Mouse (Mus musculus): ENCODE measurements at regions not wholly inside any gene's neighbourhood (a gene's known extent, or its start where the extent isn't known, plus 50 kb on each side); places are given as distances from the start of the nearest gene placed in this dataset.

DNA sequence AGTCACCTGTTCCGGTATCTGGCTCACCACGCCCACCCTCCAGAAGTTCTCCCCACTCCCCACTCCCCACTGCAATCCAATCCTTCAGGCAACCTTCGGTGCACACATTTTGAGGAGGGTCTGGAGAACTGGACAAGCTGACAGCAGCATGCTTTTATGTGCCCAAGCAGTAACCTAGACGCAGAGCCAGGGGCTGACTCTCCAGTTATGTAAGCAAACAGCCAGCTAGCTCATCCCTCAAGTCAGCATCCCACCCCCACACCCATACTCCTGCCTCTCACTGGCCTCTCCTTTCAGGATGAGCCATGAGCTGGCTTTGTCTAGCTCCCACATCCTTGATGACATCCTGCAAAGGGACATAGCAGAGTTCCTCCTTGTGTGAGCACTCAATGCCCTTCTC lies 142.8 kb upstream of the Cadm1 start:
- intact Hi-C loops (cut with DNase I), result no loop called here
- TF ChIP-seq CTCF (IDR thresholded peaks at IDR 0.05), result no peak
- H3K27ac ChIP-seq, result peak overlapping the region; percentile 55
- no peak overlapping the region for H3K4me3 ChIP-seq
- peak; percentile 28 to 52 for DNase-seq (ENCODE audit: extremely low spot score in 1 of 2, low spot score in 2 of 2)

DNA sequence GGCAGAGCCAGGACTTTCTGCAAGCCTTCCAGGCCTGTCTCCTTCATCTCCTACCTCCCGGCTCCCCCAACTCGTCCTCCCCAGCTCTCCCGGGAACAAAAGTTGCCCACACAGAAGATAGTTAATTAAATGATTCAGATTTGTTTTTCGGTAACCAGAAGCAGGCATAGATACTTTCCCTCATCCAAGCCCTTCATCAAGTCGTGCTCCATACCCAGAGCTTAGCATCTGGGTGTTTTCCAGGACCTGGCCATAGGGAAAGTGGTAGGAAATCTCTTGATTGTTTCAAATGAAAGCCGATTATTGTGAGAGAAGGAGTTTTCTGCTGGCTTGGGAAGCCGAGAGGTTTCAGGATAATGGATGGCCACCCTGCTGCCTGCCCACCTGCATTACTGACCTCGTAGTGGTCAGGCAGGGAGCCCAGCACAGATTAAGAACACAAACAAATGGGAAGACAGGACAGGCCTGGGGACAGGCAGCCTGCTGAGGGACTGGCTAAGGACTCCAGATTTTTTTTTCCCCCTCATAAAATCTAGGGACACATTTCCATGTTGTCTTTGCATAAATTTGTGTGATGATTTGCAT lies 142.2 kb upstream of the Cadm1 start:
- TF ChIP-seq CTCF (IDR thresholded peaks at IDR 0.05), result no peak
- peak overlapping the region; percentile 55; the same call in 1 of the 2 replicates for H3K27ac ChIP-seq
- DNase-seq (ENCODE audit: extremely low spot score in 1 of 2, low spot score in 2 of 2), result no peak
- intact Hi-C loops (cut with DNase I), result no loop called here
- H3K4me3 ChIP-seq, result no peak overlapping the region

DNA sequence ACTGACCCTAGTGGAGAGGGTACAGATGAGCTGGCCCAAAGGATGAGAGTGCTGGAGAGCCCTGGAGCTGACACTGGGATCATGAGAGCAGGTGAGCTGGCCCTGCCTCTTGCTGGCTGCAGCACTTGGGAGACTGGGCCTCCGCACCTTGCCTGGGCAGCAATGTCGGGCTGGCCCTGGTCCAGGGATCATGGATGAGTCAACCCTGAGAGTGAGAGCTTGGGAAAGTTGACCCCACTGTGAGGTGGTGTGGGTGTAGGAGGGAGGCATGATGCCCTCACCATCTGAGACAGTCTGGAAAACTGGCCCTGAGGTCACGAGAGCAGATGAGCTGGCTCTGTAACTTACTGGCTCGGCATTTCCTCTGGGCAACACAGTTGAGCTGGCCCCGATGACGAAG lies 140.1 kb upstream of the Cadm1 start:
- DNase-seq (ENCODE audit: extremely low spot score in 1 of 2, low spot score in 2 of 2), result no peak
- H3K4me3 ChIP-seq, result no peak overlapping the region
- intact Hi-C loops (cut with DNase I), result no loop called here
- no peak overlapping the region for H3K27ac ChIP-seq
- no peak for TF ChIP-seq CTCF (IDR thresholded peaks at IDR 0.05)

DNA sequence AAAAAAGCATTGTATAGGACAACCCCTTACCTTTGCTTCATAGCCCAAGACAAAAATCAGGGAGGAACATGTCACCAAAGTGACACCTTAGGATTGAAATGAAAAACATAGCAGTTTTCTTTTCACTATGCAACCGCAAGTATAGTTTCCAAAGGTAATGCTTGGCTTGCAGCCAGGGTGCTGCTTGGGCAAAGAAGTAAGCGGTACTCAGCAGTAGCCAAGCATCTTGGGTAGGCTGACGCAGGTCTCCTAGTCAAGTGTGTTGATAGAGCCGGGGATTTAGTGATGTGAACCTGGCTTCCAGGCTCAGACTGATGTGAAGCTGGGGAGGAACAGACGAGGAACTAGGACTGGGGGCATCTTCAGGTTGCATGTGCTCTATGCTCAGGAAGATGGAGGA lies 138.3 kb upstream of the Cadm1 start:
- intact Hi-C loops (cut with DNase I), result no loop called here
- DNase-seq (ENCODE audit: extremely low spot score in 1 of 2, low spot score in 2 of 2), result no peak

DNA sequence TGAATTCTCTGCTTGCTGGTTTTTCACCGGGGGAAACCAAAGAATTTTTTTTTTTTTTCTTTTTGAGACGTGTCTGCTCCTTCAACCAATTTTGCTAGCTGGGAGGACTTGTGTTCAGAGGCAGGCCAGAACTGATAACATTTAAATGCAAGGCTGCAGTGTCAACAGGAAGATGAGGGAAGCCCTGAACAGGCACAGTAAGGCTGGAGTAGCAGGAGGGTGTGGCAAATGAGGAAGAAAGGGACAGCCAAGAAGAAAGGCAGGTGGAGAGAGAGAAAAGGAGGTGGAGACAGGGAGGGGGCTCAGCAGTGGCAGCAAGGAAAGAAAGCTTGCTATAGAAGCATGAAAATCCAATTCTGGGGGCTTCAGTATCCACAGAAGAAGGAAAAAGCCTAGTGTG lies 130.4 kb upstream of the Cadm1 start:
- intact Hi-C loops (cut with DNase I), result no loop called here
- no peak overlapping the region for H3K4me3 ChIP-seq
- no peak for TF ChIP-seq CTCF (IDR thresholded peaks at IDR 0.05)
- no peak for DNase-seq (ENCODE audit: extremely low spot score in 1 of 2, low spot score in 2 of 2)
- no peak overlapping the region for H3K27ac ChIP-seq

More for the DNA sequence above, 138.3 kb upstream of the Cadm1 start:
- H3K27ac ChIP-seq, result no peak overlapping the region
- no peak overlapping the region for H3K4me3 ChIP-seq
- TF ChIP-seq CTCF (IDR thresholded peaks at IDR 0.05), result no peak

DNA sequence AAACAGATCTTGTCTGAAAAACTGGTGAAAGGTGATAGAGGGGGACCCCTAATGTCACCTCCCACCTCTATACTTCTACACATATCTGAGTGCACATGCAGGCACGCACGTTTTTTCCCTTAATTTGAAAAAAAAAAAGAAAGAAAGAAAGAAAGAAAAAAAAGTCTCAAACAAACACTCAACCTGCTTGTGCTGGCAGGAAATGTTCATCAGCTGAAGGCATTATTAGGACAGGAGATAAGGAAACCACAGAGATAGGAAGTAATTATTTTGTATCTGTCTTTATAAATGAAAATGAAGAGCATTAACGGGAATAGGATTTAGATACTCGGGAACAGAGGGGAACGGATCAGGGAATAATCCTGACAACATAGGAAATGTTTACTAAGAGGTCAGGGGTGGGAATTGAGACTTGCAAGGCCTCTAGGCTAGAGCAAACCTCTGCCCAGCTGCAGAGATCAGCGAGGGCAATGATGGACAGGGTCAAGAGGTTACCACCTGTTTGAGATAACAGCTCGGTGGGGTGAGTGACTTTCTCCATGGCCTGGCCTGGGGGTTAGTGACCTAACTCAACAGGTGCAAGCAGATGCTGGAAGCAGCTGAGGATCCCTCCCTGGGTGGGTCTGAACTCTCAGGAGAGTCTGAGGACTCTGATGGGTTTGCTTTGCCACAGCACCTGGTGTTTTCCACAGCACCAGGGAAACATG lies 129.7 kb upstream of the Cadm1 start:
- Histone ChIP-seq H3K27ac (no peak overlapping the region), H3K4me3 (no peak overlapping the region)
- TF ChIP-seq CTCF (IDR thresholded peaks at IDR 0.05), result no peak
- intact Hi-C loops (cut with DNase I), result no loop called here
- DNase-seq (ENCODE audit: extremely low spot score in 1 of 2, low spot score in 2 of 2), result no peak

DNA sequence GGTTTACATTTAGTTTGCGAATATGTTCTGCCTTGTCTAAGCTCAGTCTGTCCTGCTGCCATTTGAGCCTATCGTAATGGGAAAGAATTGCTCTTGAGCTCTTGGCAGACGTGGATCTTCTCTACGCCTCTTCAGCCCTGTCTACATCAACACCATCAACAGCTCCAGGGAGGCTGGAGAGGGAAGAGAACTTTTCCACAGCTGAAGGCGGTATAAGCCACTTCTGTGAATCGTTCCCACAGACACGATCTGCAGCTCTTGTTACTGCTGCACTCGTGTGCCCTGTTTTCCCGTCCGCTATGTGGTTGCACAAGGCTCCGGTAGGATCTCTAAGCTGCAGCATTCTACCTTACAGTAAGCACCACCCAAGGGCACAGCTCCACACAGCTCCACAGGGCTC lies 128.5 kb upstream of the Cadm1 start:
- no peak for DNase-seq (ENCODE audit: extremely low spot score in 1 of 2, low spot score in 2 of 2)
- no peak overlapping the region for H3K27ac ChIP-seq
- no peak for TF ChIP-seq CTCF (IDR thresholded peaks at IDR 0.05)
- no peak overlapping the region for H3K4me3 ChIP-seq
- intact Hi-C loops (cut with DNase I), result no loop called here

DNA sequence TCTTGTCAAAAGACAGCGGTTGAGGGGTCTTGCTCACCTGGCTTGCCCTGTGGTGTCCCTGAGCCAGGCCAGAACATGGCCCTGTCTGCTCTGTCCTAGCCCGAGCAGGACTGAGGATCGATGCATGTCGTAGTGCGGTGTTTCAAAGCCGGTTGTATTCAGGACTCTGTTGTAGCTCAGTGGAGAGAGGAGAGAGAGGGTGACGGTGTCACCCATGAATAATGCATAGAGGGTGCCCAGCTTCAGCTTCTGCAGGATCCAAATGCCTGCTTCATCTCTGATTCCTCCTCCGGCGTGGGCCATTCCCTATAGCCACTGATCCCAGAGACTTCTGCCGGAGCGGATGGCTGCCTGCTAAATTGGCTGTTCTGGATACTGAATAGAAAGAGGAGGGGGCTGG lies 126.7 kb upstream of the Cadm1 start:
- intact Hi-C loops (cut with DNase I), result no loop called here
- DNase-seq (ENCODE audit: extremely low spot score in 1 of 2, low spot score in 2 of 2), result no peak
- no peak for TF ChIP-seq CTCF (IDR thresholded peaks at IDR 0.05)
- Histone ChIP-seq H3K27ac (no peak overlapping the region), H3K4me3 (no peak overlapping the region)

DNA sequence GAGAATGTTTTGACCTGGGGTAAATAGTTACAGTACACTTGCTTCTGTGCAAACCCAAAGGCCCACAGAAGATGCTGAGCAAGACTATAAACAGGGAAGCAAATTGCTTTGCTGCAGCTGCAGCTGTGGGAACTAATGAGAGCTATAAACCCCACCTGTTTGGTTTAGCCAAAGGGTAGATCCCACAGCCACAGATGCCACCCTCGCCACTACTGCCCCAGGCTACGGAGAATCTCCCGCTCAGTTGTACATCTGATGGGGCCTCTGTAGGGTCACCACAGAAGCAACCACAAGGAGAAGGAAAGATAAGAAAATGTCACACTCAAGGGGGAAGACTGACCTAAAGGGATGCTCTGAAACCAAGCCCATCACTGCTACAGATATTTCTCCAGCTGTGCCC lies 125.2 kb upstream of the Cadm1 start:
- no peak overlapping the region for H3K27ac ChIP-seq
- DNase-seq (ENCODE audit: extremely low spot score in 1 of 2, low spot score in 2 of 2), result no peak
- no peak for TF ChIP-seq CTCF (IDR thresholded peaks at IDR 0.05)
- intact Hi-C loops (cut with DNase I), result no loop called here
- H3K4me3 ChIP-seq, result no peak overlapping the region

DNA sequence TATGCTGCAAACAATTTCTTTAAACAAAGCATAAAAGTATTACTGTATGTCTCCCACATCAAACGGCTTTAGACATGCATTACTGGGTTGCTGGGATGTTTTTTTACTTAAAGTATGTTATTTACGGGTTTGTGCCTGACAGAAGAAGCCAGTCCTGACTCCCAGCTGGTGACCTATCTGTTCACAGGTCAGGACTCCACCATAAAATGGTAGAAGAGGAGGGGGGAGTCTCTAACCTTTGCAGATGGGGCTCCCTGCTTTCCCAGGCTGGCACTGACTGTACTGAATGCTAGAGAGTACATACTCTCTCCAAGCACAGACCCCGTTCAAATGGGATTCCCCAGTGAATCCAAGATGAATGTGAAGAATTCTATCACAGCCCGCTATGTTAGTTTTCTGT lies 124.4 kb upstream of the Cadm1 start:
- no peak for TF ChIP-seq CTCF (IDR thresholded peaks at IDR 0.05)
- no peak overlapping the region for H3K4me3 ChIP-seq
- intact Hi-C loops (cut with DNase I), result no loop called here
- no peak overlapping the region for H3K27ac ChIP-seq
- no peak for DNase-seq (ENCODE audit: extremely low spot score in 1 of 2, low spot score in 2 of 2)

DNA sequence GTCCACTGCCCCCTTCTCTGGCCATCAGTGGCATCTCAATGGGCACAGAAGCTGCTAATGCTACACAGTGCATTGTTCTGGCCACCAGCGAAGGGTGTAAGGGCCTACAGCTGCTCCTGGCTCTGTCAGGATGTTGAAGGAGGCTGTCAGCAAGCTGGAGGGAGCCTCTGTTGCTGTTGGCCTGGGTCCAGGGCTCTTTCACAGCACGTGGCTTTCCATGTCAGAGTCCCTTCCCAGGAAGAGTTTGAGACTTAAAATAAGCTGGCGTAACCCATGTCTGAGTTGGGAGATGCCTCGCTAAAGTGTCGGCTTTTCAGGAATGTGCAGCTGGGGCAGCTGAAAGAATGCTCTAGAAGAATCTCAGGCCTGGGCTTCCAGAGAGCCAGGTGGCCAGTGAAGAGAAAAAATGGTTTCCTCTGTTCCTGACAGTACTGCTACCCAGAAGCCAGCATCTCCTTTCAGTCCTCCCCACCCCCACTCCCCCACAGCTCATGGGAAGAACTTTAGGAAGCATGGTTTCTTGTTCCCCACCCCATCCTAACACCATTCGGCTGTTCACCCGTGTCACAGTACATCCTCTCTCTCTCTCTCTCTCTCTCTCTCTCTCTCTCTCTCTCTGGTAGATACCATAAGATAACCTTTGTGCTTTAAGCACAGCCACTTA lies 122.8 kb upstream of the Cadm1 start:
- intact Hi-C loops (cut with DNase I), result no loop called here
- peak in 1 of 2 experiments; percentile 18 for DNase-seq (ENCODE audit: extremely low spot score in 1 of 2, low spot score in 2 of 2)
- Histone ChIP-seq H3K4me3 (no peak overlapping the region), H3K27ac (no peak overlapping the region)
- TF ChIP-seq CTCF (IDR thresholded peaks at IDR 0.05), result no peak

DNA sequence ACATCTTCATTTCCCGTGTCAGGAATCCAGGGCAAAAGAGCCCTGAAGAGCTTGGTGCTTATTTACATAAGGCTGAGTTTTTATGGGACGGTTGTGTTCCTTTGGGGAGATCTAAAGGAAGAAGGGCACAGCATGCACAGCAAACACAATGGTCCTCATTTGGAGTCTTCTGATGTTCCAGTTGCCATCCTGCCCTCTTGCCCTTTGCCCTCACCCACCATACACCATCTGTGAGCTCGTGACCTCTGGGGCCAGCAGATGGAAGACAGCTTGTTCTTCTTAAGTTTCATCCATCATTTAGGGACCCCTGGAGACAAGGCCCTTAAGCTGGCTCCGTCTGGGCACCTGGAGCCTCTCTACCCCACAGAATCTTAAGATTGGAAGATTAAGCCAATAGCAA lies 121.9 kb upstream of the Cadm1 start:
- Histone ChIP-seq H3K4me3 (no peak overlapping the region), H3K27ac (no peak overlapping the region)
- TF ChIP-seq CTCF (IDR thresholded peaks at IDR 0.05), result no peak
- intact Hi-C loops (cut with DNase I), result no loop called here
- DNase-seq (ENCODE audit: extremely low spot score in 1 of 2, low spot score in 2 of 2), result no peak

DNA sequence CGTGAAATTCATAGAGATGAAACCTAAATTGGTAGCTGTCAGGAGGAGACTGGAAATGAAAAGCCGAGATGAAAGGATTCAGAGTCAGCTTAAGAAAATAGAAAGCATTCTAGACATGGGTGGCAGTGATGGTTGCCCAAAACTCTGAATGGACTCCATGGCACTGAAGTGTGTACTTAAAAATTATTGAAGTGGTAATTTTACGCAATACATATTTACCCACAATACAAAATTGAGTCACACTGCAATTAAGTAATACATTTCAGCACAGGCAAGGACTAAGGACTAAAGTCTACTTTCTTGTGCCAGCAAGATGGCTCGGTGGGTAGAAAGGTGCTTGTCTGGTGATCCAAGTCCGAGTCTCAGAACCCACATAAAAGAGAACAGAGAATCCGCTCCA lies 120.4 kb upstream of the Cadm1 start:
- TF ChIP-seq CTCF (IDR thresholded peaks at IDR 0.05), result no peak
- intact Hi-C loops (cut with DNase I), result no loop called here
- H3K4me3 ChIP-seq, result no peak overlapping the region
- no peak overlapping the region for H3K27ac ChIP-seq
- no peak for DNase-seq (ENCODE audit: extremely low spot score in 1 of 2, low spot score in 2 of 2)

Measured in left cerebral cortex, adult 2 months (tissue).